Mouse (Mus musculus) forebrain, embryonic 13.5 days (tissue): Measurements from ENCODE around the gene Zfand3. TPM values are rescaled to one million over a fixed set of nuclear protein-coding genes. Genes with fewer than 3 reads are reported as not detected.

Experiments
- ATAC-seq: fragments of 200-750 bp; cut with Nextera tagmentation; 2 replicates; pipeline ENCODE4 v1.8.0; 2017
- H3K27ac ChIP-seq: fragments of 300-500 bp; sonication (generic); 2 replicates; pipeline ENCODE4 v1.5.1; 2015; ENCODE audit warnings: inconsistent platforms, mild to moderate bottlenecking, moderate library complexity
- H3K27me3 ChIP-seq: fragments of 300-500 bp; sonication (generic); 2 replicates; pipeline ENCODE4 v1.6.1; 2015; ENCODE audit warnings: mild to moderate bottlenecking, inconsistent platforms
- H3K36me3 ChIP-seq: fragments of 300-500 bp; sonication (generic); 2 replicates; pipeline ENCODE4 v1.6.1; 2015; ENCODE audit warnings: mild to moderate bottlenecking, inconsistent platforms; ENCODE audit not compliant: poor library complexity, severe bottlenecking
- H3K4me1 ChIP-seq: fragments of 300-500 bp; sonication (generic); 2 replicates; pipeline ENCODE4 v1.6.1; 2015; ENCODE audit warnings: inconsistent platforms
- H3K4me2 ChIP-seq: fragments of 300-500 bp; sonication (generic); 2 replicates; pipeline ENCODE4 v1.6.1; 2015; ENCODE audit warnings: inconsistent platforms, mild to moderate bottlenecking, moderate library complexity
- H3K4me3 ChIP-seq: fragments of 300-500 bp; sonication (generic); 2 replicates; pipeline ENCODE4 v1.5.1; 2015; ENCODE audit warnings: mild to moderate bottlenecking, inconsistent platforms
- H3K9ac ChIP-seq: fragments of 300-500 bp; sonication (generic); 2 replicates; pipeline ENCODE4 v1.6.1; 2015; ENCODE audit warnings: mild to moderate bottlenecking, inconsistent platforms
- H3K9me3 ChIP-seq: fragments of 300-500 bp; sonication (generic); replicated peaks from 2 replicates; pipeline ENCODE4 v1.6.1; 2016; ENCODE audit warnings: inconsistent platforms
- WGBS: fragments of 180-500 bp; shearing (Covaris S2); methylation state at CpG from one replicate; pipeline ENCODE4 v1.1.7; 2015; 5-methylcytosine and 5-hydroxymethylcytosine counted together
- polyA plus RNA-seq: library from polyadenylated mRNA; unstranded; fragments of >200 nt; fragmentation: Nextera tagmentation; extraction: Ambion mirVana; gene quantifications from 2 replicates; pipeline ENCODE4 v1.2.1, GENCODE M21; 2015

The Zfand3 gene
- 63.3 and 76.7 TPM in 2 replicates for polyA plus RNA-seq

- 0 out of 2 replicates have a peak, but pooled peaks cover under 1% of the 10 kb centered on the region for H3K36me3 ChIP-seq
- under 1% methylated on average over 43 of the region's 93 CpGs for WGBS
- peaks cover 40% of the 10 kb centered on the region for H3K4me1 ChIP-seq
- H3K4me3 ChIP-seq, result peak within 1 kb of the TSS; percentile 95
- H3K27ac ChIP-seq, result peak within 1 kb of the TSS; percentile 100
- H3K27me3 ChIP-seq, result no peaks in the 10 kb centered on the region
- H3K9ac ChIP-seq, result peak within 1 kb of the TSS; percentile 98
- H3K9me3 ChIP-seq, result no peaks in the 10 kb centered on the region
- peak; percentile 93 for ATAC-seq
- H3K4me2 ChIP-seq, result peak within 1 kb of the TSS; percentile 80
Measured at GRCm38 (mm10) chr17:30004203-30005102, at the start of gene Zfand3. Gene Zfand3, plus strand, starts transcription at chr17:30004733.

GRCm38 (mm10) chr17:29955880-29956279 lies 48.7 kb upstream of the Zfand3 start:
- H3K4me2 ChIP-seq, result no peak overlapping the region
- H3K27ac ChIP-seq, result no peak overlapping the region
- H3K36me3 ChIP-seq, result no peaks in the 10 kb centered on the region
- no peaks in the 10 kb centered on the region for H3K27me3 ChIP-seq
- H3K9ac ChIP-seq, result no peak overlapping the region
- ATAC-seq, result no peak
- 65% methylated on average over 8 of the region's 8 CpGs for WGBS
- no peaks in the 10 kb centered on the region; the same call in 1 of the 2 replicates for H3K9me3 ChIP-seq
- peaks cover 9% of the 10 kb centered on the region; the same call in 1 of the 2 replicates for H3K4me1 ChIP-seq
- H3K4me3 ChIP-seq, result no peak overlapping the region

DNA sequence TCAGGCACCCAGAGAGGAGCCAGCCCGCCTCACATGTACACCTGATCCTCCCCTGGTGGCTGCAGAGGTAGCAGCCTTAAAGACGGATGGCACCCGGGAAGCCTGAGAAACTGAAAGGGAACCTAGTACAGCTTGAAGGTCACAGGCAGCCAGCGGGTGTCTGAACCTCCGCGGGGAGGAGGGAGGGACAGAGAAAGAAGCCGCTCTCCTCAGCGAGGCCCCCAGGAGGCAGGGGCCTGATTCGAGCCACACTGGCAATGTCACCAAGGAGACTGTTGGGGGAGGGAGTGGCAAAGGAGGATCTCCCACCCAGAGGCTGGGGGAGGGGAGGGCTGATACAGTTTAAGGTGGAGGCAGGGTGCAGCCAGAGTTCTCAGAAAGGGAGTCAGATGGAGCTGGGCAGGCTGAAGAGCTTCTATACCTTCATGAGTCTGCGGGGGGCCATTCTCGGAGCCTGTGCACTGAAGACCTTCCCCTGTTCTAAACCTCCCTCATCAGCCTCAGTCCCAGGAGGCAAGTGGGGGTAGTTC lies 40.7 kb upstream of the Zfand3 start:
- Histone ChIP-seq H3K9me3 (no peaks in the 10 kb centered on the region; the same call in 1 of the 2 replicates), H3K36me3 (no peaks in the 10 kb centered on the region), H3K4me1 (peaks cover 31% of the 10 kb centered on the region), H3K4me3 (no peak overlapping the region), H3K9ac (no peak overlapping the region), H3K27ac (no peak overlapping the region), H3K27me3 (peaks cover 21% of the 10 kb centered on the region; the same call in 1 of the 2 replicates), H3K4me2 (peak overlapping the region; percentile 39)
- WGBS, result 5% methylated on average over 11 of the region's 11 CpGs
- 0 out of 2 replicates have a peak, but pooled peaks have one; percentile 43 for ATAC-seq

DNA sequence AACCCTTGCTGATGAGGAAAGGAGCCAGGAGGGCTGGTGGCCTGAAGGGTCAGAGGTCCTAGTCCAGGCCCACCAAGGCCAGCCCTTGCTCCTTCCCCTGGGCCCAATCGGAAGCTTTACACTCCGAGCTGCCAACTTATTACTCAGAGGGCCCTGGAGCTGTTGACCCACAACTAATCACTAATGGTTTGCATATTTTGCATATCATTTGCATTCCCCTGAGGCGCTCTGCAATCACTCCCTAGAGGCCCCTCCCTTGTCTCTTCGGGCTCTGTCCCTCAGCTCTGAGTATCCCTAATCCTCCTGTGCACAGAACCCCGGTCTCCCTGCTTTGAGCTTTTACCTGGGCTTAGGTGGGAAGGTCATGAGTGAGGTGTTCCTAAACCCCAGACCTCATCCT lies 39.0 kb upstream of the Zfand3 start:
- Histone ChIP-seq H3K9ac (no peak overlapping the region), H3K27ac (0 out of 2 replicates have a peak overlapping the region, but pooled peaks have one; percentile 51), H3K9me3 (no peaks in the 10 kb centered on the region), H3K36me3 (no peaks in the 10 kb centered on the region), H3K4me2 (peak overlapping the region; percentile 6), H3K4me1 (peaks cover 31% of the 10 kb centered on the region), H3K27me3 (peaks cover 21% of the 10 kb centered on the region; the same call in 1 of the 2 replicates), H3K4me3 (no peak overlapping the region)
- WGBS, result 2% methylated on average over 5 of the region's 5 CpGs
- ATAC-seq, result peak; percentile 50; the same call in 1 of the 2 replicates

- no peak within 1 kb of the TSS for H3K4me3 ChIP-seq
- H3K4me1 ChIP-seq, result peaks cover 18% of the 10 kb centered on the region
- WGBS, result 73% methylated on average over 7 of the region's 7 CpGs
- ATAC-seq, result no peak
- no peaks in the 10 kb centered on the region for H3K9me3 ChIP-seq
- H3K9ac ChIP-seq, result no peak within 1 kb of the TSS
- H3K36me3 ChIP-seq, result no peaks in the 10 kb centered on the region
- H3K27me3 ChIP-seq, result 0 out of 2 replicates have a peak, but pooled peaks cover 4% of the 10 kb centered on the region
- no peak within 1 kb of the TSS for H3K27ac ChIP-seq
- no peak within 1 kb of the TSS for H3K4me2 ChIP-seq
Measured at GRCm38 (mm10) chr17:29970037-29970555, 34.4 kb upstream of the Zfand3 start, which contains the start of gene Mdga1. Gene Mdga1, minus strand, starts transcription at chr17:29970087.

GRCm38 (mm10) chr17:29971761-29972432 lies 32.6 kb upstream of the Zfand3 start:
- Histone ChIP-seq H3K4me1 (peaks cover 14% of the 10 kb centered on the region; the same call in 1 of the 2 replicates), H3K27ac (no peak overlapping the region), H3K9me3 (no peaks in the 10 kb centered on the region), H3K27me3 (no peaks in the 10 kb centered on the region), H3K9ac (no peak overlapping the region), H3K36me3 (no peaks in the 10 kb centered on the region), H3K4me2 (no peak overlapping the region), H3K4me3 (no peak overlapping the region)
- ATAC-seq, result no peak
- 38% methylated on average over 15 of the region's 15 CpGs for WGBS

GRCm38 (mm10) chr17:29973226-29973625 lies 31.3 kb upstream of the Zfand3 start:
- Histone ChIP-seq H3K27me3 (no peaks in the 10 kb centered on the region), H3K4me3 (no peak overlapping the region), H3K9ac (no peak overlapping the region), H3K9me3 (no peaks in the 10 kb centered on the region), H3K36me3 (no peaks in the 10 kb centered on the region), H3K4me2 (no peak overlapping the region), H3K4me1 (peaks cover 14% of the 10 kb centered on the region; the same call in 1 of the 2 replicates), H3K27ac (no peak overlapping the region)
- ATAC-seq, result no peak
- 93% methylated on average over 7 of the region's 7 CpGs for WGBS

- Histone ChIP-seq H3K27ac (no peak overlapping the region), H3K4me1 (peaks cover 14% of the 10 kb centered on the region; the same call in 1 of the 2 replicates), H3K4me2 (no peak overlapping the region), H3K9ac (no peak overlapping the region), H3K4me3 (no peak overlapping the region), H3K9me3 (no peaks in the 10 kb centered on the region), H3K27me3 (no peaks in the 10 kb centered on the region), H3K36me3 (no peaks in the 10 kb centered on the region)
- 6% methylated on average over 8 of the region's 8 CpGs for WGBS
- peak; percentile 73 for ATAC-seq
Measured at GRCm38 (mm10) chr17:29975731-29976130, 28.8 kb upstream of the Zfand3 start.

DNA sequence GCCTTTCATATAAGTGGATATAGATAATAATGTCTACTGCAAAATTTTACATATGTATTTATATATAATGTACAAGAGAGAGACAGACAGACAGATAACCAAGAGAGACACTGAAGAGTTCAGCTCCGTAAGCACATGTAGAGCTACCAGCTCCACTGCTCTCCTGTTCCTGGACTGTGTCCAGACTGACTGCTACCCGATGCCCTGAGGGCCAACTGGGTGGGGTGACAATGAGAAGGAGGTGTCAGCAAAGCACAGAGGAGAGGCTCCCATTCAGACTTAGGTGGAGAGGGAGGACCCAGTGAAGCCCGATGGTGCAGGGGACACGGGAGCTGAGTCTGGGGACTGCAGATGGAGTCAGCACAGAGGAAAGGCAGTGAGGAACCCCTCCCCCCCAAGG lies 25.5 kb upstream of the Zfand3 start:
- Histone ChIP-seq H3K4me2 (no peak overlapping the region), H3K4me1 (peaks cover 9% of the 10 kb centered on the region; the same call in 1 of the 2 replicates), H3K4me3 (no peak overlapping the region), H3K27ac (no peak overlapping the region), H3K36me3 (no peaks in the 10 kb centered on the region), H3K27me3 (no peaks in the 10 kb centered on the region), H3K9ac (no peak overlapping the region), H3K9me3 (no peaks in the 10 kb centered on the region)
- WGBS, result 59% methylated on average over 4 of the region's 4 CpGs
- ATAC-seq, result no peak

- no peaks in the 10 kb centered on the region for H3K27me3 ChIP-seq
- no peak for ATAC-seq
- no peak overlapping the region for H3K4me2 ChIP-seq
- H3K9ac ChIP-seq, result no peak overlapping the region
- H3K4me3 ChIP-seq, result no peak overlapping the region
- no peak overlapping the region for H3K27ac ChIP-seq
- H3K9me3 ChIP-seq, result no peaks in the 10 kb centered on the region
- no peaks in the 10 kb centered on the region for H3K36me3 ChIP-seq
- H3K4me1 ChIP-seq, result peaks cover 9% of the 10 kb centered on the region; the same call in 1 of the 2 replicates
- 83% methylated on average over 7 of the region's 7 CpGs for WGBS
Measured at GRCm38 (mm10) chr17:29979841-29980240, 24.7 kb upstream of the Zfand3 start.

DNA sequence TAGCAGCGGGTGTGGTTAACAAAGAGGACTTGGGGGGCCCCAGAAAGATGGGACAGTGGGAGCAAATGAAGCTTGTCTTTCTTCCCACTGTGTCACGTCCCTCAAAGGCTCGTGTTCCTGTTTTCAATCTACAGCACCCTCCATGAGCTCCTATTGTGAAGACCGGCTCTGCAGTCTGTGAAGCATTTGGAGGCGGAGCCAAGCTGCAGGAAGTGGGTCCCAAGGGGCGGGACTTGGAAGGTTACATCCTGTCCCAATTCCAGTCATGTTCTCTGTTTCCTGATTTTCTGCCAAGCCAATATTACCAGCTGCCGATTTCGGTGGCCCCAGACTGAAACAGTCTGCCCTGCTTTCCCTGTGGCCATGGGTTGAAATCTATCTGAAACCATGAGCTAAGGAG lies 23.0 kb upstream of the Zfand3 start:
- H3K9ac ChIP-seq, result no peak overlapping the region
- WGBS, result 62% methylated on average over 8 of the region's 8 CpGs

More for the DNA sequence above, 23.0 kb upstream of the Zfand3 start:
- no peak for ATAC-seq
- no peaks in the 10 kb centered on the region for H3K4me1 ChIP-seq
- H3K4me2 ChIP-seq, result no peak overlapping the region
- H3K9me3 ChIP-seq, result no peaks in the 10 kb centered on the region
- H3K4me3 ChIP-seq, result no peak overlapping the region
- H3K36me3 ChIP-seq, result no peaks in the 10 kb centered on the region
- H3K27me3 ChIP-seq, result no peaks in the 10 kb centered on the region
- no peak overlapping the region for H3K27ac ChIP-seq
